Mouse (Mus musculus): ENCODE measurements around the gene Shank2.

Gene Shank2

GRCm38 (mm10) chr7:144329403-144329890 is 327.7 kb downstream of the Shank2 start:
- DNase-seq (ENCODE audit: low read depth, low spot score) = no peak

DNA sequence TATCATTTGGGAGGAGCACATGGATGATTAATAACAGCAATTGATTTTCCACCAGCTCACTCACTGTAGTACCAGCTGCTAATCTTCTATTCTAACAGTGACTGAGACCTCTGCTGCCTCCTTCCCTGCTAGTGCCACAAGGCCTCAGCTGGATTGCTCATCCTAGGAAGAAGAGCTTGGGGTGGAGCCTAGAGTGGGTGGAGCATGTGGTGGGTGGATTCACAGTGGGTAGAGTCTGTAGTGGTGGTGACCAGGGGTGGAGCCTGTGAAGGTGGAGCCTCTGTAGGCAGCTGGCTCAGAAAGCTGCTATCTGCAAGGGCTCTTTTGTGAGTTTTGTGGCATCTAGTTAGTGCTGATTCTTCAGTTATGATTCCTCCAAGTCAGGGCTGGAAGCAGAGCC is 334.9 kb downstream of the Shank2 start:
- DNase-seq (ENCODE audit: low read depth, low spot score) = peak; percentile 60

GRCm38 (mm10) chr7:144338694-144339093 is 337.0 kb downstream of the Shank2 start:
- DNase-seq (ENCODE audit: low read depth, low spot score) = no peak

GRCm38 (mm10) chr7:144340376-144340775 is 338.6 kb downstream of the Shank2 start:
- DNase-seq (ENCODE audit: low read depth, low spot score) = no peak

GRCm38 (mm10) chr7:144366133-144366532 is 364.4 kb downstream of the Shank2 start:
- DNase-seq (ENCODE audit: low read depth, low spot score) = no peak

- DNase-seq (ENCODE audit: low read depth, low spot score) = no peak
These were observed 371.3 kb downstream of the Shank2 start for GRCm38 (mm10) chr7:144373059-144373458.

DNA sequence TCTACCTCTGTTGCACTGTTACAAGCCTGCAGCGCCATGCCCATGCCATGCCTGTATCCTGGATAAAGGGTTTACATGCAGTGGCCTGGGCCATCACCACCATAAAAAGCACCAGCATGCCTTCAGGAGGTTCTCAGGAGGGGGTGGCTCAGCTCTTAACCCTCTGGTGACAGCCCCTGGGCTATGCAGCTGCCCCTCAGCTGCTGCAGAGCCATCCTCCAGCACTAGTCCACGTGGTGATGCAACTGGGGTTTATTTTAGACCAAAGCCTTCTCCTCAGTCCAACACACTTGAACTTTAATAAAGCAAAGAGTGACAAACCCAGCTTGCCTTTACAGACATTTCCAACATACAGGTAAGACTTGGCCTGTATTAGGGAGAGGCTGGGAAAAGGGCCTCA is 373.8 kb downstream of the Shank2 start:
- no peak for DNase-seq (ENCODE audit: low read depth, low spot score)

GRCm38 (mm10) chr7:144378254-144378653 is 376.5 kb downstream of the Shank2 start:
- DNase-seq (ENCODE audit: low read depth, low spot score) = no peak

DNA sequence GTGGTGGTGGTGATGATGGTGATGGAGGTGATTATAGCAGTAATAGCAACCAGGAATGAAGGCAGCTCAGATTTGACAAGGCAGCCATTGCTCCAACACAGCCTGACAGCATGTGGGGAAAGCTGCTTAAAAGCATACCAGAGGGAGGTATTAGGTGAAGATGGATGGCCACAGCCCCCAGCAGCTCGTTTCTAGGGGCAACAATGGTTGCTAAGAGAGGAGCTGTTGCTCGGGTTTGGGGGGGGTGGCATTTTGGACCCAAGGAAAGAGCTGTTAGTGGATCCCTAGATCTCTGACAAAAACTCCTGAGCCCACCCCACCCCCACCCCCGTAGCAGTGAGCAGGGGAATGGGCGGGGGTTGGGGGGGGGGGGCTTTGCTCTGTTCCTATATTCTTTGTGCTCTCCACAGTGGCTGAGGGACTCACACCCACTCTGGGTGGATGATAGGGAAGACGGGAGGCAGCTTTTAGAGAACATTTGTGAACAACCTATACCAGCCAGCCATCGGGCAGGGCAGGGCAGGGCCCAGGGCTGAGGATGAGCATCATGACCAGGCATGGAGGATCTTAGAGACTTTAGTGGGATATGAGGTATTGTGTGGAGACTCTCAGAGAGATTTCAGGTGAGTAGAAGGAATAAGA is 377.6 kb downstream of the Shank2 start:
- no peak for DNase-seq (ENCODE audit: low read depth, low spot score)

DNA sequence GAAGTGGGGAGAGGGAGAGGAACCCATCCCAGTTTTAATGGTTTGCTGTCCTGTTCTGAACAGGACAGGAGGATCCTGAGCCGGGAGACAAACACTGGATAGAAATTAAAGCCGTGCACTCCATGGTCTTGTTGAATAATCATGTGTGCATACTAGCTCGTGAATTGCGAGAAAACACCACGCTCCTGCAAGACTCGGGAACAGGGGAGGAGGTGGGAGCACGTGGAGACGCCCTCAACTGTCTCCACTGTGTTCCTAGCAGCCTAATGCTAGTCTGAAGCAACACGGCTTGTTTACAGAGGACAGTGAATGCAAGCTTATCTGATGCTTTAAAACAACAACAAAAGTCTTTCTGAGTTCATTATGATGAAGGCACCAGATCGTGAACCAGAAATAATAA is 379.9 kb downstream of the Shank2 start:
- no peak for DNase-seq (ENCODE audit: low read depth, low spot score)

DNA sequence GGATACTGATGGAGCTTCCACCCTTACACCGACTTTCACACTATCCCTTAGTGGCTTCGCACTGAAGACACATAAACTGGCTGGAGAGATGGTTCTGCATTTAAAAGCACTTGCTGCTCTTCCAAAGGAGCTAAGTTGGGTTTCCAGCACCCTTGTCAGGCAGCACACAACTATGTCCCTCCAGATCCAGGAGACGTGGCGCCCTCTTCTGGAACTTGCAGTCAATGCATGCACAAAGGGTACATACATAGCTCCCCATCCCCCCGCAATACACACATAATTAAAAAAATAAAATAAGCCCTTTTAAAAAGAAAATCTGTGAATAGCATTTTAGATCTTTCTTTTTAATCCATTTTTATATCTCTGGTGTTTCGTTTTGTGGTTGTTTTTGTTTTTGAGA is 385.8 kb downstream of the Shank2 start:
- DNase-seq (ENCODE audit: low read depth, low spot score) = peak; percentile 35

DNA sequence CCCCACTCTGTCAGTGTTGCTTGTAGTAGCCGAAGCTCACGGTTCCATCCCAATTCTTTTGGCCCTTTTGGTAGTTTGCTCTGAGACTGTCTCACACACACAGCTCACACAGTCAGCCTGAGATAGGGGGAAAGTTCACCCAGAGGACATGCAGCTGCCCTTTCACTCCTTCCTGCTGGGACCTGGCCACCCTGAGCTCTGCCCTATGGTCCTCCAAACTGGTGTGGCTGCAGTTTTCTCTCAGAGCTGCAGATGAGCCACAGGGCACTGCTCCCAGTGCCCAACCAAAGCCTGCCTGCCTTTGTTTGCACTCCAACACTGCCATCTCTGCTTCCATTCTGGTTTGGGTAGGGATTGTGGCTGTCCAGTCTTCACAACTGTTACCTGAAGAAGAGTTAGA is 388.0 kb downstream of the Shank2 start:
- DNase-seq (ENCODE audit: low read depth, low spot score) = no peak

GRCm38 (mm10) chr7:144390676-144391075 is 388.9 kb downstream of the Shank2 start:
- peak; percentile 65 for DNase-seq (ENCODE audit: low read depth, low spot score)

GRCm38 (mm10) chr7:144391727-144392126 is 390.0 kb downstream of the Shank2 start:
- DNase-seq (ENCODE audit: low read depth, low spot score) = no peak

- DNase-seq (ENCODE audit: low read depth, low spot score) = no peak
These were observed 400.8 kb downstream of the Shank2 start for GRCm38 (mm10) chr7:144402492-144402891.

- no peak for DNase-seq (ENCODE audit: low read depth, low spot score)
These were observed 405.9 kb downstream of the Shank2 start for GRCm38 (mm10) chr7:144407675-144408074.

- DNase-seq (ENCODE audit: low read depth, low spot score) = no peak
These were observed 406.8 kb downstream of the Shank2 start for GRCm38 (mm10) chr7:144408464-144409000.

GRCm38 (mm10) chr7:144409682-144410081 is 408.0 kb downstream of the Shank2 start:
- DNase-seq (ENCODE audit: low read depth, low spot score) = peak; percentile 25

DNA sequence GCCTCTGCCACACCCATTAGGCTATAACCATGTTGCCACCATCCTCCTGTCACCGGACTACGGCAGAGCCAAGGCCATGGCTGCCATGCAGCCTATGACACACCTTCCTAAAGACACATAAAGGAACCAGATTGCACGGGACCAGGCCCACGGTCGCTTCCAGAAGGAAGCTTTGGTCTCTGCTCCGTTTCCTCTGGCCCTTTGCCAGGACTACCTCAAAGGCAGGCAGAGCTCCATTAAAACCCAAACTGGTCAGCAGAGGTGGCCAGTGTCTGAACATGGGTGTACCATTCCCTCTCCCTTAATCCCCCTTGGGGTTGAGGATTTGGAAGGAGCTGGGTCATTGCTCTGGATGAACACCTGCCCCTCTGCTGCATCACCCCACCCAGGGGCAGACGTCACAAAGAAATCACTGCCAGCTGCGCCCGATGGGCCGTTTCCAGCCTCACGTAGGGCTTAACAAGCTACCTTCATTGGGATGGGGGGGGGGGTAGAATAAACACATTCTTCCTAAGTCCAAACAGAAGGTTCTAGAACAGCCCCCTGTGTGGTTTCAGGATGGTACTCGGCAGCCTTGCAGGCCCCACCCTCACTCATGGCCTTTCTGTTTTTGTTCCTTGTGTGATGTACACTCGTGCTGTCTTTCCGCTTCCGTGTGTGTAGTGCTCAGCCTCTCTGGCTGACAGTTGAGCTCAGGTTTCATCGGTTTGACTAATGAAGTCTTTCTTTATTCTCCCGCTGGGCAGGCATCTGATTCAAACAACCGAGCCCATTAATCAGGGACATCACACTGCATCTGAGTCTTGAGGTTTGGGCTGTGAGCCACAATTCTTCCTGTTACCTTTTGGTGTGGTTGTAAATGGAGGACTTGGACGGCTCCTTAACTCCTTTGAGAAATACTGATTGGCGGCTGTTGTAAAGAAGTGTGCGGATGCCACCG is 410.5 kb downstream of the Shank2 start:
- peak; percentile 39 for DNase-seq (ENCODE audit: low read depth, low spot score)

DNA sequence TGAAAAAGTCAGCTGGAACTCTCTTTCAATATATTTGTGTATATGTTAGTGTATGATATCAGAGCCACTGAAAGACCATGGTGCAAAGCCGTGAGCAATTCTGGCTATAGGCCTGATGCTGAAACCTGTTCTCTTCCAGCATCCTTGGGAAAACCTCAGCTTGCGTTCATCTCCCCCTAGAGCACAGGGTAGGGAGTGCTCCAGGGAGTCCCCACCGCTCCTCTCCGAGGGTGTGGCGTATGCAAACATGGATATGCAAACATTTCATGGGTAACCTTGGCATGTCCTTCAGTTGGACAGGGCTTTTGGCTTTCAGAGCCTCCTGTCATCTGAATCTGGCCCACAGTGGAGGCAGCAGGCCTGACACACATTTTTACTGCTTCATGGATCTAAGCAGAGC is 412.9 kb downstream of the Shank2 start:
- DNase-seq (ENCODE audit: low read depth, low spot score) = peak; percentile 63

GRCm38 (mm10) chr7:144415795-144416194 is 414.1 kb downstream of the Shank2 start:
- peak; percentile 87 for DNase-seq (ENCODE audit: low read depth, low spot score)

- no peak for DNase-seq (ENCODE audit: low read depth, low spot score)
These were observed 415.5 kb downstream of the Shank2 start for GRCm38 (mm10) chr7:144417234-144417633.

Data from ZHBTc4 (cell line).